Mouse (Mus musculus) ovary, postnatal 36 days (tissue): ENCODE results near the gene Nr1i3.

Experiments
- DNase-seq: peaks from one replicate; pipeline ENCODE4 v3.0.0; 2022; ENCODE audit warnings: low spot score, mixed read lengths

Nr1i3 gene

DNA sequence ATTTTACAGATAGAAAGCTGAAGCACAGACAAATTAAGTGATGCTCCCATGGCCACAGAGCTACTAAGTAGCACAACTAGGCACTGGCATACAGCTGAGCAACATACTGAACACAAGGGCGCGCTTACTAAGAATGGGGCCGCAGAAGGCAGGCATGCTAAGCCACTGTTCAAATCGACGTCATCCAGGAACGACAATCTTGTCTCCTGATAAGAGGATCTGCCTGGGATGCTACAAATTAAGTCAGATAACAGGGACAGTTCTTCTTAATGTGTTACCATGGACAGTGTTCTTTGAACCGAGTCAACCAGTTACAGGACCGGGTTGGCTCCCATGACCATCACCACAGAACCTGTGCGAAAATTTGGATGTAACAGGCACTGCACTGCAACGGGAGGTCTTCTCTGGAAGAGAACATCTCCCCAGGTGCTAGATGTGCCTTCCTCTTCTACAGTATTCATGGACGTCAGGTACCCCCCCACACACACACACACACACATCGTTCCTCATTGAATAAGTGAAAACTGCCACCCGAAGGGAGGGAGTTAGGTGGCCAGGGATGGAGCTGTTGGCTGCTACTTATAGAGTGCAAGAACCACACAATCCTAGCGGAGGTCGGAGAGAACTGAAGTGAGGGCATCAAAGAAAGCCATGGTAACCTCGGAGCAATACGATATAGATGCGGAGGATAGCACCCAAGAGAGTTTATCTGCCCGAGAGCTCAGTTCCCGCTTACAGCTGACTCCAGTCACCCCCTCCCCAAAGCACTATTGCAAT, 18.5 kb upstream of the Nr1i3 start:
- no peak for DNase-seq

GRCm38 (mm10) chr1:171195887-171196397, 17.8 kb upstream of the Nr1i3 start, which contains the start of gene Pcp4l1:
Gene Pcp4l1, minus strand, starts transcription at chr1:171196268.
- peak; percentile 68 for DNase-seq

GRCm38 (mm10) chr1:171199532-171199931, 14.2 kb upstream of the Nr1i3 start:
- DNase-seq: no peak

GRCm38 (mm10) chr1:171200769-171201168, 13.0 kb upstream of the Nr1i3 start:
- no peak for DNase-seq

- no peak for DNase-seq
Measured at GRCm38 (mm10) chr1:171203471-171204248, 10.1 kb upstream of the Nr1i3 start.

GRCm38 (mm10) chr1:171204249-171204644, 9.5 kb upstream of the Nr1i3 start:
- no peak for DNase-seq

DNA sequence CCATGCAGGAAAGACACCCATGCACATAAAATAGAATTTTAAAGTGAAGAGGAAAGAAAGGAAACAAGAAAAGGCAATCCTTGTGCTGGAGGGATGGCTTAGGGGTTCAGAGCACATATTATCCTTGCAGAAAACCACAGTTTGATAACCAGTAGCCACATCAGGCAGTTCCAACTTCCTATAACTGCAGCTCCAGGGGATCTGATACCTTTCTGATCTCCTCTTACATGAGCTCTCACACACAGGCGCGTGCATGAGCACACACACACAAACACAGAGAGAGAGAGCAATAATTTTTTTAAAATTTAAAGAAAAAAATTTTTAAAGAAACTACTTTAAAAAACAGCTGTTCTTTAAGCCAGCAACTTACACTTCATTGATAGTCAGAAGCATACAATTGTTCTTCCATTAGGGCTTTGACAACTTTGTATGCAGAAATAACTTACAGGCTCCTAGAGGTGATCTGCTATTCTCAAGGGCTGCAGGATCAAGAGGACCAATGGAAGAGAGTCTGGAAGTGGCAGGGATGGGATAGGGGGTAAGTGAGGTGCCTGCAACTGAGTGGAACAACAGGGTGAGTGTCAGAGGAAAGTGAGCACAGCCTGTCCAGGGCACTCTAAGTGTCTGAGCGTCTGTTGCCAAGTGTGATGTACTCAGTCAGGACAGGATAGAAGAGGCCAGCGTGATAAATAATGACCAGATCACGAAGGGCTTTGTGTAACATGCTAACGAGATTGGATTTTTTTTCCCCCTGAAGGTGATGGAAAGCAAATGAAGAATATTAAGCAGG, 7.9 kb upstream of the Nr1i3 start:
- DNase-seq: no peak

- DNase-seq: no peak
Measured at GRCm38 (mm10) chr1:171209409-171209808, 4.4 kb upstream of the Nr1i3 start.

GRCm38 (mm10) chr1:171212854-171213253, 916 bp upstream of the Nr1i3 start:
- no peak for DNase-seq

GRCm38 (mm10) chr1:171216241-171216955, 2.6 kb downstream of the Nr1i3 start:
- no peak for DNase-seq

- DNase-seq: peak; percentile 82
Measured at GRCm38 (mm10) chr1:171220871-171221270, 7.1 kb downstream of the Nr1i3 start.

DNA sequence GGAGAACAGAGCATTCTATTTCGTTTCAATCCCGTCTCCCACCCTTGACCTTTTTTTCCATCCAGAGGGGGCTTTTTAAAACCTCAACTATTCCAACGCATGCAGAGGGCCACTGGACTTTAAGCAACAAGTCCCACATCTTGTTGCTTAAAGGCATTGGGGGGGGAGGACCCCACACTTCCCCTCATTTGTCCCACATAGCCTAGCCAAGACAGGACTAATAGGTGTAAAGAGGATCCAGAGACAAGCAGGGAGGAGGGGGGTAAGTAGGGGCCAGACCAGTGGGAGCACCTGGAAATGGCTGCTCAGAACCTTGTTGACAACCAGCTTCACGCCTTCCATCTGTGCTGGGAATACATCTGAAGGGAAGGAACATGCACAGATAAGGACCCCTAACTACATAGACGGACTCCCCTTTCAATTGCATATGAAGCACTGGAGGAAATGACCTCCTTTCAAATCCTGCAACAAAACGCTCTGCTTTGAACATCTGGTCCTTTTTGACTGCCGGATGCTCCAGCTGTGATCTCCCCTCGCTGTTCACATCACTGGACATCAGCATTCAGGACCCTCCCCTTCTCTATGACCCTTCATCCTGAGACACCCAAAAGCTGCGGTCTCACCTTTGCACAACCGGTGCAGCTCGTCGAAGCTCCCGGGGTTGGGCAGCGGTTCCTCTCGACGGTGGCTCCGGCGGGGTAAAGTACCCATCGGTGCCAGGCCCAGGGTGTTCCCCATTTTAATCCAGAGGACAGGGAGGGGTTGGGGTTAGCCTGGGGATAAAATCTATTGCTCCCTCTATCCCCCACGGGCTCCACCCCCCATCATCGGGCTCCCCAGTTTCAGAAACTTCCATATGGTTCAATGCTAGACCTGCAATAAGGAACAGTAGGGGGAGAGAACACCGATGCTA, 7.8 kb downstream of the Nr1i3 start:
- DNase-seq: peak; percentile 28

DNA sequence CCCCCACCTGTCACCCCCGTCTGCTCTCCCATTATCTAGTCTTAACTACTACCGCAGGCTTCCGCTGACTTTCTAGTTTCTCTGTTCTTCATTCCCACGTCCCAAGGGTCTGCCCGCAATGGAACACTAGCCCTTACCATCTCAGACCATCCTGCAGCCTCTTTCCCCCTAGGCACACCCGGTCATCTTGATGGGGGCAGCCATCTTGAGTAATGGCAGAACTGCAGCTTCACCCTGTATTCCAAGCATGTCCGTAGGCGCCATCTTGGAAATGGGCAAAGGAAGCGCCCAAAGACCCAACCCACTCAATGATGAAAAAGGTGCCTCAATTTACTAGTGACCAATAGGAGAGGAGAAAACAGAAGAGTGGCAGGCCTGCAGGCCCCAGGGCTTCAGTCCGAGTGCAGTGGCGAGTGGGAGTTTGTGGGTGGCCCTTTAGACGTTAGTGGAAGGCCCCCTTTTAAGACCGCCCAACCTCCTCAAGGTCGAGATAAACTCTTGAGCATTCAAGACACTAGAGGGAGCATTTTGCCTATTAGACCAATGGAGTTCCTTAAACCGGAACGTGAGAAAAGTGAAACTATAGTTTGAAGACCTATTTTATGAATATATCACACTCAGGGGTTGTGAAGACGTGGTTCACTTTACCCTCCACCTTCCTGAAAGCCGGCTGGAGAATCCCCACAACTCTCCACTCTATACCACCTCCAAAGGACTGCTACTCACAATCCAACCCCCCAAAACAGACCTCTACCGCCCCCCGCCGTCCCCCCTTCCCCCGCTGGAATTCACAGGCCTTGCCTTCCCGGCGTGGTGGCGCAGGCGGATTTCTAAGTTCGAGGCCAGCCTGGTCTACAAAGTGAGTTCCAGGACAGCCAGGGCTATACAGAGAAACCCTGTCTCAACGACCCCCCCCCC, 8.7 kb downstream of the Nr1i3 start, which contains the start of gene Tomm40l:
TSS of gene Tomm40l (minus strand) at position 277 of the 918 bp plus-strand sequence.
- peak; percentile 83 for DNase-seq

DNA sequence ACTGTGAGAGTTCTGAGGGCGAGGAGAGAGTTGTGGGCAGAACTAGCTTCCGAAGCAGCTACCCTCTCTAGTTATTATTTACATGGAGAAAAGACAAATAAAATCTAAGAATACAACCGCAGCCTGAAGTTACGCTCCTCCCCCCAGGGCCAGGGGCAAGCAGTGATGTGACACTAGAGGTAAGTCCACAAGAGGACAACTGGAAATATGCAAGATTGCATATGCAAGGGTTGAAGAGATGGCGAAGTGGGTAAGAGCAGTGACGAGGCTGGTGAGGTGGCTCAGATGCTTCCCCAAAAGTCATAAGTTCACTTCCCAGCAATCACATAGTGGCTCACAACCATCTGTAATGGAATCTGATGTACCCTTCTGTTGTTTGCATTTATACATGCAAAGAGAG, 9.4 kb downstream of the Nr1i3 start:
- DNase-seq: no peak

- DNase-seq: peak; percentile 38
Measured at GRCm38 (mm10) chr1:171223796-171224195, 10.0 kb downstream of the Nr1i3 start.

- DNase-seq: no peak
Measured at GRCm38 (mm10) chr1:171224857-171225256, 11.1 kb downstream of the Nr1i3 start, which contains the start of gene Apoa2. Gene Apoa2, plus strand, starts transcription at chr1:171225054.

DNA sequence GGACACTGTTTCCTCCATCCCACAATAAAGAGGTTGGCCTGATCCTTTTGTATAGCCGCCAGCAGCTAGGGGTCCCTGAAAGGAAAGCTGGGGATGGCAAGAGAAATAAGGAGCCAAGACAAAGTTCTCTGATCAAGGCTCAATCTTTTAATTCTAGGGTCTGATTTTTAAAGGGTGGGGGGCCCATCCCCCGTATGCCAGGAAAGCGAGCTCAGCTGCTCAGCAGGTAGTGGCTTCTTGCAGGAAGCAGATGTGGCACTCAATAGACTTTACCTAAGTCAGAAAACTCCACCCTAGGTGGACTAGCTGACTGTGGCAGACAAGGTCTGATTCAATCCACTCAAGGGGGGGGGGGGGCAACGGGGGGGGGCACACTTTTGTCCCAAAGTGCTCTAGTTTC, 13.0 kb downstream of the Nr1i3 start:
- no peak for DNase-seq

GRCm38 (mm10) chr1:171227879-171228278, 14.1 kb downstream of the Nr1i3 start:
- no peak for DNase-seq

DNA sequence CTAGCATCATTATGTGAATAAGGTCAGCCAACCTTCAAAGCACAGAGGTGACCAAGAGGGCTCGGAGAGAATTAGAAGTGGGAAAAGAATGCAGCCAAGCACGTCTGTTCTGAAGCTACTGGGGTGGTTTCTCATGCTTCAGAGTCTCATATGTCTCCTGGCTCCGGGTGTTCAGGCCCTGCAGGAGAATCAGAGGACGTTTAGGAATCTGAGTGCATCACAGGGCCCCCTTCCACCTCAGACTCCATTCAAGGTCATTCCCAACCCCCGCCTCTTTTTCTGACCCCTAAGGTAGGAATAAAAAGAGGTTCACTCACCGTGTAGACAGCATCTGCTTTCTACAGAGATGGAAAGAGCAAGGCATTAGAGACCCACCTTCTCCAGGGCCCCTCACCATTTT, 16.0 kb downstream of the Nr1i3 start:
- no peak for DNase-seq
